Mouse (Mus musculus) small intestine, adult 2 months (tissue): ENCODE measurements around the gene Epb41l5.

Source experiments
- CTCF ChIP-seq: fragments of 200-500 bp; IDR thresholded peaks from 2 replicates; pipeline ENCODE4 v1.5.1; 2012; ENCODE audit warnings: low read depth, mild to moderate bottlenecking, control low read depth, inconsistent platforms, low read length, moderate library complexity, mixed read lengths; ENCODE audit not compliant: insufficient replicate concordance, insufficient read length; ENCODE audit errors: extremely low read depth
- POLR2A ChIP-seq: fragments of 200-500 bp; IDR thresholded peaks from 2 replicates; pipeline ENCODE4 v1.6.1; 2012; ENCODE audit warnings: low read depth, mild to moderate bottlenecking, control low read depth, inconsistent platforms, low read length, moderate library complexity

- TF ChIP-seq CTCF (no peak), POLR2A (no peak)
Observed at GRCm38 (mm10) chr1:119596954-119597480, 51.8 kb downstream of the Epb41l5 start.
